Mouse (Mus musculus) midbrain, embryonic 15.5 days (tissue): ENCODE measurements around the gene Osm. TPM values are rescaled to one million over a fixed set of nuclear protein-coding genes. Genes with fewer than 3 reads are reported as not detected.
A peak's percentile ranks its signal among the peaks of the same experiment; 100 is the strongest.

Experiments used
- ATAC-seq: fragments of 200-750 bp; cut with Nextera tagmentation; replicated peaks from 2 replicates; pipeline ENCODE4 v1.8.0; 2017; ENCODE audit warnings: moderate TSS enrichment
- H3K27ac ChIP-seq: fragments of 300-500 bp; sonication (generic); 2 replicates; pipeline ENCODE4 v1.5.1; 2015; ENCODE audit warnings: mild to moderate bottlenecking, inconsistent platforms
- H3K27me3 ChIP-seq: fragments of 300-500 bp; sonication (generic); replicated peaks from 2 replicates; pipeline ENCODE4 v1.6.1; 2015; ENCODE audit warnings: inconsistent platforms
- H3K36me3 ChIP-seq: fragments of 300-500 bp; sonication (generic); replicated peaks from 2 replicates; pipeline ENCODE4 v1.6.1; 2015; ENCODE audit warnings: inconsistent platforms
- H3K4me1 ChIP-seq: fragments of 300-500 bp; sonication (generic); 2 replicates; pipeline ENCODE4 v1.6.1; 2015; ENCODE audit warnings: inconsistent platforms
- H3K4me2 ChIP-seq: fragments of 300-500 bp; sonication (generic); 2 replicates; pipeline ENCODE4 v1.6.1; 2015; ENCODE audit warnings: inconsistent platforms, mild to moderate bottlenecking, moderate library complexity
- H3K4me3 ChIP-seq: fragments of 300-500 bp; sonication (generic); 2 replicates; pipeline ENCODE4 v1.5.1; 2015; ENCODE audit warnings: mild to moderate bottlenecking, inconsistent platforms
- H3K9ac ChIP-seq: fragments of 300-500 bp; sonication (generic); 2 replicates; pipeline ENCODE4 v1.6.1; 2015; ENCODE audit warnings: mild to moderate bottlenecking, inconsistent platforms
- H3K9me3 ChIP-seq: fragments of 300-500 bp; sonication (generic); 2 replicates; pipeline ENCODE4 v1.6.1; 2016; ENCODE audit warnings: inconsistent platforms
- WGBS: fragments of 180-500 bp; shearing (Covaris S2); methylation state at CpG from one replicate; pipeline ENCODE4 v1.1.7; 2015; ENCODE audit warnings: mixed read lengths; 5-methylcytosine and 5-hydroxymethylcytosine counted together
- polyA plus RNA-seq: library from polyadenylated mRNA; unstranded; fragments of >200 nt; fragmentation: Nextera tagmentation; extraction: Ambion mirVana; gene quantifications from 2 replicates; pipeline ENCODE4 v1.2.1, GENCODE M21; 2015

The Osm gene
- polyA plus RNA-seq: 0.11 and 0.21 TPM in 2 replicates

- Histone ChIP-seq H3K9me3 (no peaks in the 10 kb centered on the region), H3K4me2 (no peak within 1 kb of the TSS), H3K4me3 (no peak within 1 kb of the TSS), H3K4me1 (no peaks in the 10 kb centered on the region), H3K27ac (no peak within 1 kb of the TSS), H3K36me3 (no peaks in the 10 kb centered on the region), H3K9ac (no peak within 1 kb of the TSS), H3K27me3 (no peaks in the 10 kb centered on the region)
- ATAC-seq: no peak
- 67% methylated on average over 16 of the region's 16 CpGs for WGBS
Observed at GRCm38 (mm10) chr11:4235665-4236545, at the start of gene Osm. Gene Osm, plus strand, starts transcription at chr11:4236420.

- no peaks in the 10 kb centered on the region for H3K9me3 ChIP-seq
- H3K9ac ChIP-seq: peak within 1 kb of the TSS; percentile 93
- peak; percentile 100 for ATAC-seq
- peaks cover 14% of the 10 kb centered on the region for H3K36me3 ChIP-seq
- no peaks in the 10 kb centered on the region for H3K27me3 ChIP-seq
- peak within 1 kb of the TSS; percentile 80 for H3K27ac ChIP-seq
- peak within 1 kb of the TSS; percentile 89 for H3K4me2 ChIP-seq
- peak within 1 kb of the TSS; percentile 92 for H3K4me3 ChIP-seq
- H3K4me1 ChIP-seq: peaks cover 26% of the 10 kb centered on the region
- WGBS: under 1% methylated on average over 70 of the region's 71 CpGs
Observed at GRCm38 (mm10) chr11:4186486-4187317, 49.5 kb upstream of the Osm start, which contains the start of gene Tbc1d10a. Gene Tbc1d10a, plus strand, starts transcription at chr11:4186789.

DNA sequence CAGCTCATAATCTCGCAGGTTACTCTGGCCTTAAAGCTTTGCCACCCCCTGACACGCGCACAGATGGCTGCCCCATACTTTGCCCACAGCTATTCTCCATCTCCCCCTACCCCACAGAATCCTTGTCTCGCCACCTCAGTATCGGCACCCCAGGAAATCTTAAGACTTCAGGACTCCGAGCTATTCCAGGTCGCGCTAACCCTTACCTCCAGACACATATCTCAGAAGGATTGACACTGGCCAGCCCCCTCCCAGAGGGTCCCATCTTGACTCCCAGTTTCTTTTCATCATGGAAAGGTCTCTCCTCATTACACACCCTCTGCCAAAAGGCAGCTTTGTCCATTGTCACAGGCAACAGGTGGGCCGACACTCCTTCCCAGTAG lies 48.9 kb upstream of the Osm start:
- 11% methylated on average over 9 of the region's 9 CpGs for WGBS
- Histone ChIP-seq H3K4me1 (peaks cover 26% of the 10 kb centered on the region), H3K9ac (peak overlapping the region; percentile 93), H3K27ac (peak overlapping the region; percentile 80; the same call in 1 of the 2 replicates), H3K27me3 (no peaks in the 10 kb centered on the region), H3K4me3 (peak overlapping the region; percentile 92), H3K4me2 (peak overlapping the region; percentile 89), H3K9me3 (no peaks in the 10 kb centered on the region), H3K36me3 (peaks cover 9% of the 10 kb centered on the region)
- ATAC-seq: peak; percentile 10; the same call in 1 of the 2 replicates

DNA sequence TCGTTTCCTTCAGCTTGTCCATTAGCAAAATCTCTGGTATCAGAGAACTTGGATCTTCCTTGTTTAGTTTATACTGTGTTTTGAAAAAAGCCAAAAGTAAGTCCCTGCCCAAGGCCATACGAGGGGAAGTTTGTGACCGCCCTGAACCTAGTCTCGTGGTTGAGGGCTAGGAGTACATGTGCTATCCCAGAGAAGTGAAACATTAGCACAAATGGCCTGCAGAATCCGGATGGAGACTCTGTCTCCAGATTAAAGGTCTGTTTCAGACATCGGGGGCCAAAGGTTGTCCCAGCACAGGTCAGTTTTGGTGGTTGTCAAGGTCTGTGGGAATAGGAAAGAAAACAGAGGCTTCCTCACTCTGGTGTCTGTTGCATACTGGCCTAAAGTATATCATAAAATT lies 47.0 kb upstream of the Osm start:
- 88% methylated on average over 6 of the region's 6 CpGs for WGBS
- peaks cover 26% of the 10 kb centered on the region for H3K4me1 ChIP-seq
- no peak overlapping the region for H3K9ac ChIP-seq
- no peaks in the 10 kb centered on the region for H3K36me3 ChIP-seq
- H3K9me3 ChIP-seq: no peaks in the 10 kb centered on the region
- no peak overlapping the region for H3K4me2 ChIP-seq
- no peak for ATAC-seq
- no peak overlapping the region for H3K4me3 ChIP-seq
- H3K27me3 ChIP-seq: no peaks in the 10 kb centered on the region
- H3K27ac ChIP-seq: no peak overlapping the region

DNA sequence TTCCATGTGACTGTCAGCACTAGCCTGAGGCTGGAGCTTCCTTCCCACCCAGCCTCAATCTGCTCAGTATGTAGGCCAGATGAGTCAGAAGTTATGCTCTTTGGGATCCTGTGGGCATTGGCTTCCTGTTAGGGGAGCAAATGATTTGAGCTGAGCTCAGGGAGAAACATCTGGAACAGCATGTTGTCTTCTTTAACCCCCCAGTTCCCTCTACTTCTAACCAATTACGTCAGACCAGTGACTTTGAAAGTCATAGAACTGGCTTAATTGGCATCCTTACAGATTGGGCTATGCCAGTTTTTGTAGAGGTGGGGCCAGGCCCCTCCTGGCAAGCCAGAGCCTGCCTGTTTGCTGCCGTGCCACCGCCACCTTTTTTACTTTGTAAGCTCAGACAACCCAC lies 45.5 kb upstream of the Osm start:
- H3K27ac ChIP-seq: no peak overlapping the region
- peaks cover 26% of the 10 kb centered on the region for H3K4me1 ChIP-seq
- no peak overlapping the region for H3K4me3 ChIP-seq
- ATAC-seq: no peak
- H3K27me3 ChIP-seq: no peaks in the 10 kb centered on the region
- WGBS: 79% methylated on average over 3 of the region's 3 CpGs
- H3K9me3 ChIP-seq: no peaks in the 10 kb centered on the region
- H3K36me3 ChIP-seq: no peaks in the 10 kb centered on the region
- no peak overlapping the region for H3K4me2 ChIP-seq
- H3K9ac ChIP-seq: no peak overlapping the region

GRCm38 (mm10) chr11:4192757-4193156 lies 43.5 kb upstream of the Osm start:
- no peaks in the 10 kb centered on the region for H3K36me3 ChIP-seq
- no peak overlapping the region for H3K4me3 ChIP-seq
- no peak overlapping the region for H3K27ac ChIP-seq
- no peak overlapping the region for H3K4me2 ChIP-seq
- WGBS: 79% methylated on average over 3 of the region's 3 CpGs
- no peaks in the 10 kb centered on the region for H3K9me3 ChIP-seq
- ATAC-seq: no peak
- no peak overlapping the region for H3K9ac ChIP-seq
- peaks cover 19% of the 10 kb centered on the region for H3K4me1 ChIP-seq
- H3K27me3 ChIP-seq: no peaks in the 10 kb centered on the region

DNA sequence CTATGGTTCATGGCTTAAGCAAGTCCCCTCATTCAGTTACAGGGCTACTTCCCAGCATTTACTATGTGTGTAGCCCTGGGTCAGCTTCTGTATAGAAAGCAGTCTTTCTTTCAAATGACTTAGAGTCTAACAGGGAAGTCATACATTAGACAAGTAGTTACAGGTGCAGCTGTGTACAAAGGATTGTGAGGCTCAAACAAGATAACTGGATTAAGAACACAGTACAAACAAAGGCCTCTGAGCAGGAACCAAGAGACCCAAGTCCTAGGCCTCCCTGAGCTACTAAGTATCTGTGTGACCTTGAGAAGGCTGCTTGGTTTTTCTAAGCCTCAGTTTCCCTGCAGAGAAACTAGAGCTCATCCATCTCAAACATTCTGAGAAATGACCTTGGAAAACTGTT lies 42.8 kb upstream of the Osm start:
- Histone ChIP-seq H3K36me3 (no peaks in the 10 kb centered on the region), H3K9ac (no peak overlapping the region), H3K4me3 (no peak overlapping the region), H3K9me3 (no peaks in the 10 kb centered on the region), H3K4me1 (peaks cover 13% of the 10 kb centered on the region), H3K27ac (no peak overlapping the region), H3K27me3 (no peaks in the 10 kb centered on the region), H3K4me2 (no peak overlapping the region)
- ATAC-seq: no peak

DNA sequence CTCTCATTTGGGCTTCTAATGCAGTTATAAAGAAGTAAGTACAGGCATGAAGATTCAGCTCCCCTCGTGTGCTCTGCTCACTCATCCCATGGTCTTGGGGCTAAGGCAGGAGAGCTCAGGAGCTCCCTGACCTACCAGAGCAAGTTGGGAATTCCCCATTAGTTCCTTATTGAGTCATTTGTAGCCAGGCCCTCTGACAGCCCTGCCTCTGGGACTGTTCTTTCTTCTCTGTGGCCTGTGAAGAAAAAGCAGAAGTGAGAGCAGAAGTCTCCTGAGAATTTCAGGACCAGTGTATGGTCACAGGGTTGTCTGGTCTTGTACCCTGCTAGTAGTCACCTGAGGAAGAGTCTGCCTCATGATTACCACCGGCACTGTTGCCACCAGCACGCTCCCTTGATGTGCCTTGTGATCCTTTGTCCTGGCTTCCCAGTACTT lies 40.6 kb upstream of the Osm start:
- Histone ChIP-seq H3K4me3 (no peak overlapping the region), H3K9me3 (no peaks in the 10 kb centered on the region), H3K4me1 (peaks cover 7% of the 10 kb centered on the region), H3K27me3 (no peaks in the 10 kb centered on the region), H3K27ac (no peak overlapping the region), H3K36me3 (no peaks in the 10 kb centered on the region), H3K9ac (no peak overlapping the region), H3K4me2 (no peak overlapping the region)
- WGBS: 84% methylated on average over 3 of the region's 3 CpGs
- ATAC-seq: no peak

DNA sequence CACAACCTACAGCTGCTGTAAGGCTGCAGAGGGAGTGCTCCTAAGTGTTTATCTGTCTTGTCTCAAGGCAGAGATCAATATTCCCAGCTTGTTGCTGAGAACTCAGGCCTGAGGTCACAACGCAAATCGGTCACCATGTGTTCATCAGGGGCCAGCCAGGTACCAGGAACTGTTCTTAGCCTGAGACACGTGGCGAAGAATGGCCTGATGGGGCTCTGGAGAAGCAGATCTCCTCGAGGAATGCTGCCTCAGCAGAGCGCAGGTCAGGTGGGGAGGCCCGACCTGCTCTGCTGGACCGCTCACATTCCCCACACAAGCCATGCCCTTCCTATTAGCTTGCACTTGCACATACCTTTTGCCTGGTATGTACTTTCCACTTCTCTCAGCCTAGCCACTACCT lies 39.6 kb upstream of the Osm start:
- Histone ChIP-seq H3K27ac (no peak overlapping the region), H3K4me2 (no peak overlapping the region), H3K36me3 (no peaks in the 10 kb centered on the region), H3K9me3 (no peaks in the 10 kb centered on the region), H3K9ac (no peak overlapping the region), H3K27me3 (no peaks in the 10 kb centered on the region), H3K4me3 (no peak overlapping the region), H3K4me1 (no peaks in the 10 kb centered on the region)
- ATAC-seq: no peak
- 84% methylated on average over 8 of the region's 8 CpGs for WGBS

DNA sequence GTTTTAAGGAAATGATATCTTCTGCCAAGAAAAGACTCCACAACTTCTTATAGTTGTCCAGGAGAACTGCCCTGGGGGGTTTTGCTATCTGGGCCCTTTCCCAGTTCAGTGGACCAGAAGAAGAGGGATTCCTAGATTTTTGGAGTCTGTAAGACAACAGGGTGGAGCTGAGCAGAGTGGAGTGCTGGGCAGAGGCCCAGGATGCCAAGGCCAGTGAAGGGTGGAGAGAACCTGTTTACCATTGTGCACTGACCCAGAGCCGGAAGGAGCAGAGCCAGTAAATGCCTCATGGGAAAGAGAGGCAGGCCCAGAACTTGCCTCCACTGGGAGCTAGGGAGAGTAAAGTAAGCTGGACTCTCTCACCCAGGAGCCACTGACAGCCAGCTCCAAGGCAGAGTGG lies 38.5 kb upstream of the Osm start:
- Histone ChIP-seq H3K36me3 (no peaks in the 10 kb centered on the region), H3K4me3 (no peak overlapping the region), H3K4me2 (no peak overlapping the region), H3K9me3 (no peaks in the 10 kb centered on the region), H3K27me3 (no peaks in the 10 kb centered on the region), H3K27ac (no peak overlapping the region), H3K9ac (no peak overlapping the region), H3K4me1 (no peaks in the 10 kb centered on the region)
- 59% methylated on average over 1 of the region's 1 CpGs for WGBS
- no peak for ATAC-seq

GRCm38 (mm10) chr11:4201981-4202700 lies 34.1 kb upstream of the Osm start:
- no peaks in the 10 kb centered on the region for H3K36me3 ChIP-seq
- WGBS: 74% methylated on average over 11 of the region's 11 CpGs
- no peak overlapping the region for H3K9ac ChIP-seq
- ATAC-seq: no peak
- H3K9me3 ChIP-seq: no peaks in the 10 kb centered on the region
- H3K27me3 ChIP-seq: no peaks in the 10 kb centered on the region
- no peak overlapping the region for H3K4me3 ChIP-seq
- no peak overlapping the region for H3K27ac ChIP-seq
- no peak overlapping the region for H3K4me2 ChIP-seq
- H3K4me1 ChIP-seq: no peaks in the 10 kb centered on the region
